Mouse (Mus musculus) kidney, adult 11 months (tissue): ENCODE measurements at regions not wholly inside any gene's neighbourhood (a gene's known extent, or its start where the extent isn't known, plus 50 kb on each side); places are given as distances from the start of the nearest gene placed in this dataset.

Experiments
- DNase-seq: peaks from one replicate; pipeline ENCODE4 v3.0.0; 2022

GRCm38 (mm10) chr12:117437011-117437410 is 79.3 kb upstream of the Rapgef5 start:
- DNase-seq = no peak

- no peak for DNase-seq
These were observed 77.2 kb upstream of the Rapgef5 start for GRCm38 (mm10) chr12:117439015-117439605.

GRCm38 (mm10) chr12:117444247-117444989 is 71.9 kb upstream of the Rapgef5 start:
- DNase-seq = no peak

GRCm38 (mm10) chr12:117447223-117447622 is 69.1 kb upstream of the Rapgef5 start:
- DNase-seq = peak; percentile 8

DNA sequence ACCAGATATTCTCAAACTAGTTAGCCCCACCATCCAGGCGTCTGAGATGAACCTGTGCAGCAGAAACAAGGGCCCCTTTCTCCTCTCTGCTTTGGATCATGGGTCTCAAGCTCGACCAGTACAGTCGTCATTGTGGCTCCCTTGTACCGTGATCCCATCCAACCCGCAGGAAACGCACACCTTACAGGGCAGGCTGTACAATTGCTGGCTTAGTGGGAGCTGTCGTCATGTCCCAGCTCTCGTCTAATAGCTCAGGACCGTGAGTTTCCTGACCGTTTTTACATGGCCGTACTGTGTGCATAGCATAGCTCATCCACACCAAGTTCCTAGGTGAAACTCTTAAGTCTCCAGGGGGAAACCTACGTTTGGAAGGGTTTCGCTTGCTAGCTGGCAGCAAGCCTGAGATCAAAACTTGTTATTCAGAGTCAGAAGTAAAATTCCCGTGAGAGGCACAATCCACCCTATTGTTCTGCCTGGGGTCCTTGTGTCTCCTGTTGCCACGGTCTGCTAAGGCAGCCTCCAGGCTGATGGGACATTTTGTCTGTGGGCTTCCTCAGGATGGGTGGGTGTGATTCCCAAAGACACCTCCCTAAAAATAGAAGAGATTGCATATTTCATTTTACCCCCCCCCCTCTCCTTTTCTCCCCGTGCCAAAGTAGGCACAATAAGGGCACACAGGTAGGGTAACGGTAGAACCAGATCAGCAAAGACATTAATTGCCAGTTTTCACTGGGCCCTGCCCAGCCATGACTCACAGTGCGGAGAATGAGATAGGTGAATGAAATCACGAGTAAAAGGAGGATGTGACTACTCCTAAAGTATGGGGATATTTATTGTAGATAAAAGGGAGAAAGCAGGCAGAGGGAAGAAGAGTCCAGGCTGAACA is 68.2 kb upstream of the Rapgef5 start:
- no peak for DNase-seq

DNA sequence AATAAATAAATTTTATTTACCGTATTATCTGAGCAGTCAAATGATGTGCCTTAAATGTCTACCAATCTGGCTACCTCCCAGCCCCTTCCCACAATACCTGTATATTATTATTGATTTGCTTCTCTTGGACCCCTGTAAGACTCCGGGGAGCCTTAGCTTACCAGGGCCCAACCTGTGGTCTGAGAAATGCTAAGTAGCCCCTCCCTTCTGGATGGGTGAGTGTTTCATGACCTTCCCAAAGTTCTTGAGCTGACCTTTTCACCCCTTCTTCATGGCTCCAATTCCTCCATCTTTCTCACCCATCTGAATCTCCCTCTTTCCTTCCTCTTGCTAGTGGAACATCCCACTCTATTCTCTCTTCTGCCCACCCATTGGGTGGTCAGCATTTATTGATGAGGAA is 67.2 kb upstream of the Rapgef5 start:
- no peak for DNase-seq

- DNase-seq = no peak
These were observed 66.2 kb upstream of the Rapgef5 start for GRCm38 (mm10) chr12:117450106-117450505.

- DNase-seq = no peak
These were observed 65.4 kb upstream of the Rapgef5 start for GRCm38 (mm10) chr12:117450871-117451270.

DNA sequence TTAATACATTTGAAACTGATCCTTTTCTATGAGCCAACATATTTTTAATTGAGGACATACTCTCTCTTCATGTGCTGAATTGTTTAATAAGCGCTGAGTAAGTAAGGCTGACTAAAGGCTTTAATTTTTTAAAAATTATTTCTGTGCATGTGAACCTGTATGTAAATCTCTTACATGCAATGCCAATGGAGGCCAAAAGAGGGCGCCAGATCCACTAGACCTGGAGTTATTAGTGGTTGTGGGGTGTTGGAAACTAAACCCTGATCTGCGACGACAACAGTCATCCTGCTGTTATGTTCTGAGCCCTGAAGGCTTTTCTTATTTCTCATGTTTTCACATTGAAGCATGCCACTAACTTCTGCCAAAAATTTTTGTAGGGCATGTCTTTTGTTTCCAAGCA is 64.8 kb upstream of the Rapgef5 start:
- no peak for DNase-seq

GRCm38 (mm10) chr12:117455800-117456199 is 60.5 kb upstream of the Rapgef5 start:
- no peak for DNase-seq

- peak; percentile 52 for DNase-seq
These were observed 57.9 kb upstream of the Rapgef5 start for GRCm38 (mm10) chr12:117458132-117459070.

GRCm38 (mm10) chr12:117459541-117459940 is 56.7 kb upstream of the Rapgef5 start:
- DNase-seq = no peak

GRCm38 (mm10) chr12:117465206-117465605 is 51.1 kb upstream of the Rapgef5 start:
- no peak for DNase-seq

- no peak for DNase-seq
These were observed 50.3 kb upstream of the Rapgef5 start for GRCm38 (mm10) chr12:117465998-117466397.
